Mouse (Mus musculus) erythroblast, embryonic 14.5 days (primary cell): ENCODE measurements around the gene Trmt10b.

ENCODE experiments used
- GATA1 ChIP-seq: IDR thresholded peaks from 2 replicates; pipeline ENCODE4 v1.6.1; 2012; ENCODE audit warnings: low read length, inconsistent platforms, mixed read lengths
- TAL1 ChIP-seq: IDR thresholded peaks from 3 replicates; pipeline ENCODE4 v1.6.1; 2012; ENCODE audit warnings: low read length, inconsistent platforms, mixed read lengths

DNA sequence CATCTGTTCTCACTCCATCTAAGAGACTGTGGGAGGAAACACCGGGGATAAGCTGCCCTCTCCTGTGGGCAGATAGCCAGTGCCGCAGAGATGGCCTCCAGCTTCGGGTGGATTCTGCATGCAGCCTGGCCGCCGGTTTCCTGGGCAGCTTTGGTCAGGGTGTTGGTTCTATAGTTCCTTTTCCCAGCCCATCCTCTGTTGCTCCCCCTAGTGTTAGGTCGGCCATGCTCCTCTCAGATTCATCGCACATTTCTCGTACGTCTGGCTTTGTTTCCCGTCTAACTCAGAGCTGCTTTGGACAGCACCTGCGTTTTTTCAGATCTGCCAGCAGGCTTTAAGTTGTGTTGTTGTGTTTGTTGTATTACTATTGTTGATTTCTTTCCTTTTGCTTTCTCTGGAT, 11.1 kb downstream of the Trmt10b start:
- TF ChIP-seq TAL1, result no peak
- no peak for TF ChIP-seq GATA1
